Comparison of ENCODE assay signal across 33 mouse cellular contexts in genomic region chr7:141911305-141911704, GRCm38 (mm10). TPM values are rescaled to one million over a fixed set of nuclear protein-coding genes. Genes with fewer than 3 reads are reported as not detected.
A peak's percentile ranks its signal among the peaks of the same experiment; 100 is the strongest.
DNase-seq lines count a peak whose midpoint lies in the region; ATAC-seq and TF ChIP-seq lines count a peak whose summit lies in the region.
"Had no signal": no experiment of that assay in that cellular context is flagged by ENCODE, and none has a peak within 500 bp of the region (broad histone marks: within the 10 kb centered on the region; RNA-seq: fewer than 3 reads in every experiment).

No protein-coding gene starts in this region.

- 57% methylated on average over 3 of the region's 3 CpGs for WGBS in embryonic facial prominence, embryonic 14.5 days
- 61% methylated on average over 3 of the region's 3 CpGs for WGBS in embryonic facial prominence, embryonic 10.5 days
- WGBS in intestine, embryonic 16.5 days, result 62% methylated on average over 3 of the region's 3 CpGs
- WGBS in lung, postnatal 0 days, result 56% methylated on average over 3 of the region's 3 CpGs

- no peak overlapping the region for H3K9ac ChIP-seq in embryonic facial prominence, embryonic 14.5 days (ENCODE audit: low read depth, low read length)
- H3K9ac ChIP-seq in intestine, embryonic 16.5 days (ENCODE audit: low read depth, low read length), result no peak overlapping the region
- no peak overlapping the region for H3K9ac ChIP-seq in lung, postnatal 0 days (replicated peaks; ENCODE audit: low read depth)
- H3K9ac ChIP-seq: embryonic facial prominence, embryonic 12.5 days; forebrain, embryonic 12.5 days; heart, embryonic 12.5 days; hindbrain, embryonic 15.5 days; limb, embryonic 12.5 days; liver, embryonic 15.5 days; lung, embryonic 14.5 days; stomach, embryonic 15.5 days had no signal

- no peak overlapping the region for H3K27ac ChIP-seq in embryonic facial prominence, embryonic 14.5 days (replicated peaks; ENCODE audit: low read depth, low read length)
- no peak overlapping the region for H3K27ac ChIP-seq in embryonic facial prominence, embryonic 10.5 days (replicated peaks)
- no peak overlapping the region for H3K27ac ChIP-seq in intestine, embryonic 16.5 days (ENCODE audit: low read length)
- H3K27ac ChIP-seq in lung, postnatal 0 days (ENCODE audit: low read length), result no peak overlapping the region
- H3K27ac ChIP-seq: embryonic facial prominence, embryonic 12.5 days; forebrain, embryonic 12.5 days; heart, adult 2 months; hindbrain, embryonic 15.5 days; limb, embryonic 12.5 days; liver, embryonic 15.5 days; stomach, embryonic 15.5 days had no signal

- H3K9me3 ChIP-seq in embryonic facial prominence, embryonic 14.5 days (ENCODE audit: control insufficient read depth, low read length), result no peaks in the 10 kb centered on the region
- no peaks in the 10 kb centered on the region for H3K9me3 ChIP-seq in embryonic facial prominence, embryonic 10.5 days
- no peaks in the 10 kb centered on the region for H3K9me3 ChIP-seq in intestine, embryonic 16.5 days (ENCODE audit: control insufficient read depth, low read length)
- no peaks in the 10 kb centered on the region for H3K9me3 ChIP-seq in lung, postnatal 0 days (ENCODE audit: low read length)
- H3K9me3 ChIP-seq: embryonic facial prominence, embryonic 12.5 days; forebrain, embryonic 12.5 days; G1E; heart, embryonic 12.5 days; hindbrain, embryonic 15.5 days; limb, embryonic 12.5 days; liver, embryonic 15.5 days; stomach, embryonic 15.5 days had no signal

- DNase-seq in embryonic facial prominence, embryonic 14.5 days (ENCODE audit: low spot score), result peak; percentile 30
- DNase-seq in embryonic facial prominence, embryonic 10.5 days (ENCODE audit: low spot score), result no peak
- peak; percentile 9 for DNase-seq in splenic B cell, adult 2 months (ENCODE audit: low read depth, low spot score)
- DNase-seq in kidney, postnatal 25 days, result no peak
- DNase-seq in lung, postnatal 0 days (ENCODE audit: low spot score), result no peak
- DNase-seq: adrenal gland, adult 2 months; adrenal gland, postnatal 36 days; cerebellum, adult 8-10 months; cerebellum, postnatal 25 days; gastrocnemius, postnatal 25 days; heart, adult 2 months; heart, postnatal 4 days; kidney, adult 2 months; kidney, postnatal 4 days; layer of hippocampus, postnatal 36 days; lung, embryonic 14.5 days; midbrain, embryonic 14.5 days; right cerebral cortex, postnatal 4 days; thymus, adult 18-20 months; thymus, postnatal 25 days had no signal

- ATAC-seq in embryonic facial prominence, embryonic 14.5 days (ENCODE audit: low read depth), result no peak
- ATAC-seq in common myeloid progenitor, adult 5-6 weeks (replicated peaks; ENCODE audit: low read depth, poor library complexity, severe bottlenecking), result peak; percentile 69
- ATAC-seq in megakaryocyte, adult 5-6 weeks (ENCODE audit: poor library complexity, severe bottlenecking), result peak; percentile 99
- ATAC-seq in intestine, embryonic 16.5 days, result no peak
- ATAC-seq in lung, postnatal 0 days, result no peak
- ATAC-seq: activated CD4-positive, CD25-positive, alpha-beta regulatory T cell, adult 4 months had no signal

- no peak for TF ChIP-seq CTCF in lung, postnatal 0 days (IDR thresholded peaks at IDR 0.05)

- no peak for TF ChIP-seq EP300 in lung, postnatal 0 days (IDR thresholded peaks at IDR 0.05)

- no peak overlapping the region for H3K4me3 ChIP-seq in embryonic facial prominence, embryonic 14.5 days (ENCODE audit: low read depth, low read length)
- no peak overlapping the region for H3K4me3 ChIP-seq in embryonic facial prominence, embryonic 10.5 days
- no peak overlapping the region for H3K4me3 ChIP-seq in intestine, embryonic 16.5 days (ENCODE audit: low read length)
- no peak overlapping the region for H3K4me3 ChIP-seq in lung, postnatal 0 days (ENCODE audit: low read depth, low read length)
- H3K4me3 ChIP-seq: embryonic facial prominence, embryonic 12.5 days; forebrain, embryonic 12.5 days; heart, adult 2 months; heart, embryonic 12.5 days; hindbrain, embryonic 15.5 days; limb, embryonic 12.5 days; liver, embryonic 15.5 days; stomach, embryonic 15.5 days had no signal

- H3K4me1 ChIP-seq in embryonic facial prominence, embryonic 14.5 days (ENCODE audit: control insufficient read depth, insufficient read depth, low read length), result peaks cover 2% of the 10 kb centered on the region; the same call in 1 of the 2 replicates
- H3K4me1 ChIP-seq in embryonic facial prominence, embryonic 10.5 days, result peaks cover 24% of the 10 kb centered on the region
- no peaks in the 10 kb centered on the region for H3K4me1 ChIP-seq in intestine, embryonic 16.5 days (ENCODE audit: control insufficient read depth, insufficient read depth, low read length)
- no peaks in the 10 kb centered on the region for H3K4me1 ChIP-seq in lung, postnatal 0 days (ENCODE audit: insufficient read depth, low read depth, low read length)
- H3K4me1 ChIP-seq: heart, embryonic 12.5 days; limb, embryonic 12.5 days; liver, embryonic 15.5 days; stomach, embryonic 15.5 days had no signal

- no peak overlapping the region for H3K4me2 ChIP-seq in embryonic facial prominence, embryonic 14.5 days (ENCODE audit: low read depth, low read length)
- H3K4me2 ChIP-seq in intestine, embryonic 16.5 days (ENCODE audit: low read depth, low read length), result no peak overlapping the region
- no peak overlapping the region for H3K4me2 ChIP-seq in lung, postnatal 0 days (replicated peaks; ENCODE audit: low read depth, low read length)
- H3K4me2 ChIP-seq: embryonic facial prominence, embryonic 12.5 days; forebrain, embryonic 12.5 days; heart, embryonic 12.5 days; hindbrain, embryonic 15.5 days; limb, embryonic 12.5 days; liver, embryonic 15.5 days; lung, embryonic 14.5 days; stomach, embryonic 15.5 days had no signal

- H3K36me3 ChIP-seq in embryonic facial prominence, embryonic 14.5 days (ENCODE audit: control insufficient read depth, insufficient read depth, low read length), result no peaks in the 10 kb centered on the region
- H3K36me3 ChIP-seq in embryonic facial prominence, embryonic 10.5 days (replicated peaks), result no peaks in the 10 kb centered on the region
- H3K36me3 ChIP-seq in splenic B cell, adult 2 months (ENCODE audit: control insufficient read depth, insufficient read depth, low read length, poor library complexity, severe bottlenecking), result no peaks in the 10 kb centered on the region
- H3K36me3 ChIP-seq in intestine, embryonic 16.5 days (ENCODE audit: control insufficient read depth, insufficient read depth, low read length), result no peaks in the 10 kb centered on the region
- H3K36me3 ChIP-seq in lung, postnatal 0 days (ENCODE audit: insufficient read depth, low read length), result no peaks in the 10 kb centered on the region
- H3K36me3 ChIP-seq: embryonic facial prominence, embryonic 12.5 days; forebrain, embryonic 12.5 days; G1E; heart, embryonic 12.5 days; hindbrain, embryonic 15.5 days; limb, embryonic 12.5 days; liver, embryonic 15.5 days; stomach, embryonic 15.5 days had no signal

- no peaks in the 10 kb centered on the region for H3K27me3 ChIP-seq in embryonic facial prominence, embryonic 14.5 days (replicated peaks; ENCODE audit: control insufficient read depth, insufficient read depth, low read length)
- 0 out of 2 replicates have a peak, but pooled peaks cover 7% of the 10 kb centered on the region for H3K27me3 ChIP-seq in embryonic facial prominence, embryonic 10.5 days (replicated peaks; ENCODE audit: low read depth, poor library complexity, severe bottlenecking)
- H3K27me3 ChIP-seq in splenic B cell, adult 2 months (ENCODE audit: control insufficient read depth, insufficient read depth, low read length, poor library complexity, severe bottlenecking), result no peaks in the 10 kb centered on the region
- peaks cover 21% of the 10 kb centered on the region; the same call in 1 of the 2 replicates for H3K27me3 ChIP-seq in intestine, embryonic 16.5 days (replicated peaks; ENCODE audit: control insufficient read depth, insufficient read depth, low read length)
- H3K27me3 ChIP-seq in lung, postnatal 0 days (replicated peaks; ENCODE audit: insufficient read depth, low read length), result 0 out of 2 replicates have a peak, but pooled peaks cover 9% of the 10 kb centered on the region
- H3K27me3 ChIP-seq: embryonic facial prominence, embryonic 12.5 days; hindbrain, embryonic 15.5 days had no signal

RNA-seq across cellular contexts. Expression of gene Tollip, which starts 7.0 kb away (rescaled TPM):
- 48.9 and 50.1 TPM in 2 replicates for polyA plus RNA-seq in embryonic facial prominence, embryonic 14.5 days (2014; fragmentation: Nextera tagmentation; extraction: Ambion mirVana)
- 48.1 and 50.9 TPM in 2 replicates for polyA plus RNA-seq in embryonic facial prominence, embryonic 10.5 days (2016; fragmentation: Nextera tagmentation; extraction: Ambion mirVana)
- total RNA-seq in common myeloid progenitor, adult 5-6 weeks (2017), result 27.1 and 30.4 TPM in 2 replicates
- 29.0 and 30.9 TPM in 2 replicates for total RNA-seq in megakaryocyte, adult 5-6 weeks (2015)
- 30.7 and 38.7 TPM in 2 replicates for total RNA-seq in megakaryocyte, adult 5-6 weeks (2017)
- polyA plus RNA-seq in intestine, embryonic 16.5 days (2015; fragmentation: Nextera tagmentation; extraction: Ambion mirVana), result 51.1 and 55.5 TPM in 2 replicates
- 44.6 and 46.4 TPM in 2 replicates for polyA plus RNA-seq in lung, postnatal 0 days (2015; fragmentation: Nextera tagmentation; extraction: Ambion mirVana)

RNA-seq across cellular contexts. Expression of gene Brsk2, which starts 38.2 kb away (rescaled TPM):
- polyA plus RNA-seq in embryonic facial prominence, embryonic 14.5 days (2014; fragmentation: Nextera tagmentation; extraction: Ambion mirVana), result 1.3 TPM in 2 replicates
- 3.0 and 3.7 TPM in 2 replicates for polyA plus RNA-seq in embryonic facial prominence, embryonic 10.5 days (2016; fragmentation: Nextera tagmentation; extraction: Ambion mirVana)
- not detected in 2 replicates for total RNA-seq in common myeloid progenitor, adult 5-6 weeks (2017)
- total RNA-seq in megakaryocyte, adult 5-6 weeks (2015), result not detected in 2 replicates
- not detected in 2 replicates for total RNA-seq in megakaryocyte, adult 5-6 weeks (2017)
- polyA plus RNA-seq in intestine, embryonic 16.5 days (2015; fragmentation: Nextera tagmentation; extraction: Ambion mirVana), result 0.98 and 1.3 TPM in 2 replicates
- polyA plus RNA-seq in lung, postnatal 0 days (2015; fragmentation: Nextera tagmentation; extraction: Ambion mirVana), result 0.39 and 0.88 TPM in 2 replicates
- polyA plus RNA-seq: G1E; liver, adult 2 months had no signal

Comparison
In these comparisons a context has a peak if more than half of its experiments do, and no peak if none do; other contexts are left out.
1. DNase-seq: peak in embryonic facial prominence, embryonic 14.5 days (single experiment) and splenic B cell, adult 2 months (single experiment); none in embryonic facial prominence, embryonic 10.5 days (single experiment), kidney, postnatal 25 days (0 of 2) and lung, postnatal 0 days (single experiment).
2. ATAC-seq: peak in common myeloid progenitor, adult 5-6 weeks (single experiment) and megakaryocyte, adult 5-6 weeks (single experiment); none in embryonic facial prominence, embryonic 14.5 days (single experiment), intestine, embryonic 16.5 days (single experiment) and lung, postnatal 0 days (single experiment).